Mouse (Mus musculus): ENCODE data around the gene Serping1. TPM values are rescaled to one million over a fixed set of nuclear protein-coding genes. Genes with fewer than 3 reads are reported as not detected.

Gene Serping1
- polyA plus RNA-seq, 1 experiment from 2014 or later = 62.5 TPM

DNA sequence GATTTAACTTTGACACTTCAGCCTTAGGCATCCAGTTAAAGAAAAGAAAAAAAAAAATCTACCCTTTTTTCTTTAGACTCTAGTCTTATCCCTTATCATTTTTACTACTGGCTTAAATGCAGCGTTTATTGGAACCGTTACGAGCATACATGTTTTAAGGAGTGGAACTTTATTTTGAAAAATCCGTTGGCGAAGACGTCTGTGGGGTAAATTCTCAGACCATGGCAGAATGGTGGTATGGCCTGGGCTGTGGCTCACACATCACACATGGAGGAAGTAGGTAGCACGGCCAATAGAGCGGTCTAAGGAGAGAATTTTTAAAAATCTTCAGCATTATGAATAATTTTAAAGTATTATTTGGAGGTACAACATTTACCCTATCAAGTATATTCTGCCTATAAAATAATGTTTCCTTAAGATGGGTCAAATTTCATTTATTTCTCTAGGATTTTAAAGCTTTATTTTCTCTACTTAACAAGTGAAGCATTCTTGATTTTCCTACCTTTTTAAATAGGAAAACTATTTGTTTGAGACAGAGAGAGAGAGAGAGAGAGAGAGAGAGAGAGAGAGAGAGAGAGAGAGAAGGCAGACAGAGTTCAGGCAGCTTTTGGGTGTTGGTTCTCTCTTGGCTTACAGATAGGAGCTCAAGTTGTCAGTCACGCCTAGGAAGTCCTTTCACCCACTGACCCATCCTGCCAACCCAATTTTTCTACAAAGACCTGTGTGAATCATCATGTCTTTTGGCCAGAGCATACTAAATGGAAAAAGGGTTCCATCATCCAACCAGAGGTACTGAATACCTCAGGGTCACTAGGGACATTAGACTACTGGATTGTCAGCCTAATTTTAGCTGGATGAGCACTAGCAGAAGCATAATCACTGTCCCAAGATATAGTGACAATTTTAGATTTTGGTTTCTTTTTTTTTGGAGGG lies 58.6 kb downstream of the Serping1 start:
- Histone ChIP-seq H3K9ac (ENCODE audit: low read depth, low read length) (peak overlapping the region; percentile 80), H3K9me3 (ENCODE audit: control insufficient read depth, low read length) (no peaks in the 10 kb centered on the region), H3K27ac (ENCODE audit: low read length) (peak overlapping the region; percentile 91), H3K4me1 (ENCODE audit: control insufficient read depth, insufficient read depth, low read length) (peaks cover 5% of the 10 kb centered on the region; the same call in 1 of the 2 replicates), H3K36me3 (ENCODE audit: control insufficient read depth, insufficient read depth, low read length) (no peaks in the 10 kb centered on the region), H3K4me2 (ENCODE audit: low read depth, low read length) (peak overlapping the region; percentile 83), H3K27me3 (replicated peaks; ENCODE audit: control insufficient read depth, insufficient read depth, low read length) (no peaks in the 10 kb centered on the region), H3K4me3 (ENCODE audit: low read length) (peak overlapping the region; percentile 80)
- WGBS = 29% methylated on average over 9 of the region's 9 CpGs
- ATAC-seq = no peak

- peak overlapping the region; percentile 95 for H3K9ac ChIP-seq (ENCODE audit: low read depth, low read length)
- WGBS = under 1% methylated on average over 33 of the region's 33 CpGs
- peak overlapping the region; percentile 80 for H3K4me3 ChIP-seq (ENCODE audit: low read length)
- no peaks in the 10 kb centered on the region for H3K9me3 ChIP-seq (ENCODE audit: control insufficient read depth, low read length)
- peak; percentile 95 for ATAC-seq
- H3K27me3 ChIP-seq (replicated peaks; ENCODE audit: control insufficient read depth, insufficient read depth, low read length) = no peaks in the 10 kb centered on the region
- no peaks in the 10 kb centered on the region for H3K36me3 ChIP-seq (ENCODE audit: control insufficient read depth, insufficient read depth, low read length)
- peak overlapping the region; percentile 98 for H3K27ac ChIP-seq (ENCODE audit: low read length)
- H3K4me2 ChIP-seq (ENCODE audit: low read depth, low read length) = peak overlapping the region; percentile 83
- H3K4me1 ChIP-seq (ENCODE audit: control insufficient read depth, insufficient read depth, low read length) = peaks cover 5% of the 10 kb centered on the region; the same call in 1 of the 2 replicates
These were observed 59.5 kb downstream of the Serping1 start for GRCm38 (mm10) chr2:84715562-84716361.

MicroRNAs within 50 kb of the gene (microRNA counts, 519-probe panel; counts per million panel counts)
- microRNA mmu-miR-130a = 4,461 counts per million, percentile 100 among the panel's probes with 10 or more counts

Small RNA genes within 50 kb of the gene (microRNA-seq; reads per million reads assigned to microRNA genes)
- gene Mir130a = 26,479 reads per million, percentile 98 among the genes with 10 or more reads in this experiment

Other genes starting within 250 kb of the Serping1 start
- gene Ctnnd1, start 124.7 kb downstream of the Serping1 start, polyA plus RNA-seq (2015; fragmentation: Nextera tagmentation; extraction: Ambion mirVana) = 57.2 and 64.1 TPM in 2 replicates
- 0.07 and 0.12 TPM in 2 replicates for gene Btbd18, start 116.4 kb downstream of the Serping1 start, polyA plus RNA-seq (2015; fragmentation: Nextera tagmentation; extraction: Ambion mirVana)
- gene Selenoh, start 104.7 kb downstream of the Serping1 start, polyA plus RNA-seq (2015; fragmentation: Nextera tagmentation; extraction: Ambion mirVana) = 184 and 206 TPM in 2 replicates
- not detected in 2 replicates for gene Gm28635, start 97.4 kb downstream of the Serping1 start, polyA plus RNA-seq (2015; fragmentation: Nextera tagmentation; extraction: Ambion mirVana)
- 29.0 and 31.6 TPM in 2 replicates for gene Med19, start 97.0 kb downstream of the Serping1 start, polyA plus RNA-seq (2015; fragmentation: Nextera tagmentation; extraction: Ambion mirVana)
- gene Tmx2, start 96.3 kb downstream of the Serping1 start, polyA plus RNA-seq (2015; fragmentation: Nextera tagmentation; extraction: Ambion mirVana) = 151 and 163 TPM in 2 replicates
- 18.3 and 23.4 TPM in 2 replicates for gene Zdhhc5, start 60.3 kb downstream of the Serping1 start, polyA plus RNA-seq (2015; fragmentation: Nextera tagmentation; extraction: Ambion mirVana)
- 28.3 and 28.4 TPM in 2 replicates for gene Clp1, start 48.1 kb downstream of the Serping1 start, polyA plus RNA-seq (2015; fragmentation: Nextera tagmentation; extraction: Ambion mirVana)
- gene Ypel4, start 41.4 kb downstream of the Serping1 start, polyA plus RNA-seq (2015; fragmentation: Nextera tagmentation; extraction: Ambion mirVana) = 4.3 and 6.0 TPM in 2 replicates
- 5.1 and 5.4 TPM in 2 replicates for gene Gm19426, start 31.8 kb downstream of the Serping1 start, polyA plus RNA-seq (2015; fragmentation: Nextera tagmentation; extraction: Ambion mirVana)
- gene Ube2l6, start 23.4 kb upstream of the Serping1 start, polyA plus RNA-seq (2015; fragmentation: Nextera tagmentation; extraction: Ambion mirVana) = 47.5 and 49.9 TPM in 2 replicates
- gene Smtnl1, start 47.2 kb upstream of the Serping1 start, polyA plus RNA-seq (2015; fragmentation: Nextera tagmentation; extraction: Ambion mirVana) = 0.10 and 0.17 TPM in 2 replicates
- gene Timm10, start 51.6 kb upstream of the Serping1 start, polyA plus RNA-seq (2015; fragmentation: Nextera tagmentation; extraction: Ambion mirVana) = 59.7 and 61.5 TPM in 2 replicates
- 12.8 and 14.6 TPM in 2 replicates for gene Slc43a1, start 63.4 kb upstream of the Serping1 start, polyA plus RNA-seq (2015; fragmentation: Nextera tagmentation; extraction: Ambion mirVana)
- 0.57 and 0.61 TPM in 2 replicates for gene Rtn4rl2, start 111.3 kb upstream of the Serping1 start, polyA plus RNA-seq (2015; fragmentation: Nextera tagmentation; extraction: Ambion mirVana)
- gene Slc43a3, start 161.1 kb upstream of the Serping1 start, polyA plus RNA-seq (2015; fragmentation: Nextera tagmentation; extraction: Ambion mirVana) = 43.7 and 47.7 TPM in 2 replicates
- gene Prg2, start 205.0 kb upstream of the Serping1 start, polyA plus RNA-seq (2015; fragmentation: Nextera tagmentation; extraction: Ambion mirVana) = 1.0 TPM in 1 of 2 replicates, not detected in the other
- not detected in 2 replicates for gene Prg3, start 212.8 kb upstream of the Serping1 start, polyA plus RNA-seq (2015; fragmentation: Nextera tagmentation; extraction: Ambion mirVana)

Measured in intestine, embryonic 16.5 days (tissue).